Mouse (Mus musculus): ENCODE results near the gene Bfsp2.

Gene Bfsp2

DNA sequence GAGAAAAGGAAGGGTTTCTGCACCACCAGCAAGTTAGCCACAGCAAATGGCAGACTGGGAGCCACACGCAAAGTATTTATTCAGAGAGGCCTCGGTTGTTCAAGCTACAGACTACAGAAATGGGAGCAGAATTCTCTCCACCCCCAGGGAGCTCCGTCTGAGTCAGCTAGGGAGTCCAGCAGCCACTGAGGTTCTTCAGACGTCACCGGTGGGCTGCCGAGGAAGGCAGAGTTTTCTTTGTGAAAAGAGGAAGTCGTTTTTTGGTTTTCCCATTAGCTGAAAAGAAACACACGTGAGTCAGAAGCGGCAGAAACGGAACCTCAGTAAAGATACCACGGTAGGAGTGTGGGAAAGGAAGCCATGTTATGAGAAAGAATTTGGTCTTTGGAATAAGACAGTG, 55.4 kb downstream of the Bfsp2 start:
- no peak for DNase-seq

DNA sequence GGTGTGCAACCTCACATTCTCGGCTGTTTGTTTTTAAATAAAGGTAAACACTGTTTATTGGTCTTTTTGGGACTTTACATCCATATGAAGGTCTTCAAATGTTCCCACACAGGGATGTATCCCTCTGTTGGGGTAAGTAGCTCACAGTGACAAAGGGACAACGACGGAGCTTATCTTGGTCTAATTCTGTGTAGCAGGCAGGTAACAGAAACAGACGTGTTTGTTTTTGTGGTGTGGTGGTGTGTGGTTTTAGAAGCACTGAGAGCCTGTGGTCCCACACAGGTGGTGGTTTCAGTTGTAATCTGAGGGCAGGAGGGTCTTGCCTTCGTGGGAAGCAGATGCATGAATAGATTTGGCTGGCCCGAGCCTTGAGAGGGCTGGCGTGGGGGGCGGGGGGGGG, 56.3 kb downstream of the Bfsp2 start:
- no peak for DNase-seq

DNA sequence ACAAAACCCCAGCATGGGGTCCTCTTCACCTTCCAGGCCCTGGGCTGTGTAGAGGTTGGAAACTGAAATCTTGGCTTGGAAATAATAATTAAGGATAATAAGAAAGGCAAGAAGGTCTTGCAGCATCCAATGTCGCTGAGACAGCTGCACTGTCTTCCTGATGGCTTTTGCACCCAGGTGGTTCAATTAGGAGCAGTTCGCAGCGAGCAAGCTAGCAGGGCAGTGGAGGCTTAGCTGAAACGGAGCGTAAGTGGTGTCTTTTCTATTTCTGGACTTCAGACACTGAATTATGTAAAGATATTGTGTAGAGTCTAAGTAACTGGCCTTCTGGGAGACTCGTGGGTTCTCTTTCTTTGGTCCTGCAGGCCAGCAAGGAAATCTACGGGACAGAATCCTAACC, 56.8 kb downstream of the Bfsp2 start:
- no peak for DNase-seq

DNA sequence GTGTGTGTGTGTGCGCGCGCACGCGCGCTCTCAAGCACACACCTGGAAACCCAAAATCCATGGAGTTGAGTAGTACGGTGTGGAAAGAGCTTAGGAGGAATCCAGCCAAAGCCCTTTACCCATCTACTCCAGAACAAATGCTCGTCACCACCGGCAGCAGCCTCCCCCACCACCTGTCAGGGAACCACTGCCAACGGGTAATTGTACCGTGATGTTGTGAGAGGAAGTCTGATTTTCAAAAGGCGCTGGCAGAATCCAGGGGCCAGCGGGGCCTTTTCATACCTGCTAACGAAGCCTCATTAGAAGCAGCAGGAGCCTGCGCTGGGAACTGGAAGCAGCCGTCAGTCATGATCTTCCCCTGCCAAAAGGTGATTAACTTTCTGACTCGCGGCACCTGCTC, 57.4 kb downstream of the Bfsp2 start:
- no peak for DNase-seq

DNA sequence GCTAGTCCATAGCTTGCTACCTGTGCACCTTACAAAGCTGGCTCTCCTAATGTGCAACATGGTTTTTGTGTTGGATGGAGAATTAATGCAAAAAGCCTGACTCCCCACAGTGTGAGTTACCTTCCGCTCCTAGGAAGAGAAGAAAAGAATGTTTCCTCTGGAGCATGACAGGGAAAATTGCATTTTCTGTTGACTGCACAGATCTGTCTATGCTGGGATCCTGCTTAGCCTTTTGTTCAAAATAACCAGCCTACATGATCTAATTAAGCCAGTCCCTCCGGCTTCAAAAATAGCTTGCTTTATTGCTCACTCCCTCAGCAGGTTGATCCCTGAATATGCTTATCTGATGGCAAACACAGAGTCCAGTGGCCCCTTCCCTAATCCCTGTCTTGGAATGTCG, 59.4 kb downstream of the Bfsp2 start:
- peak; percentile 50 for DNase-seq

DNA sequence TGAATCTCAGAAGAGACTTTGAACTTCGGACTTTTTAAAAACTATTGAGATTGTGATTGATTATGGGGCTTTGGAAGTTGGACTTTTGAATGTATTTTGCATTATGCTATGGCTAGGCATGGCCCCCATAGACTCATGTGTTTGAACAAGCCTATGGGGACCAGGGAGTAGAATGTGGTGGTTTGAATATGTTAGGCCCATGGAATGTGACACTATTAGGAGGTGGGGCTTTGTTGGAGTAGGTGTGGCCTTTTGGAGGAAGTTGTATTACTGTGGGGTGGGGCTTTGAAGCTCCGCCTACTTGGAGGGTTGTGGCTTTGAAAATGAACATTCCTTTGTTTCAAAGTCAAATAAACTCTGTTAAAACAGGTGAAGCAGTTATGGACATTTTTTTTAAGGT, 61.4 kb downstream of the Bfsp2 start:
- peak; percentile 49 for DNase-seq

DNA sequence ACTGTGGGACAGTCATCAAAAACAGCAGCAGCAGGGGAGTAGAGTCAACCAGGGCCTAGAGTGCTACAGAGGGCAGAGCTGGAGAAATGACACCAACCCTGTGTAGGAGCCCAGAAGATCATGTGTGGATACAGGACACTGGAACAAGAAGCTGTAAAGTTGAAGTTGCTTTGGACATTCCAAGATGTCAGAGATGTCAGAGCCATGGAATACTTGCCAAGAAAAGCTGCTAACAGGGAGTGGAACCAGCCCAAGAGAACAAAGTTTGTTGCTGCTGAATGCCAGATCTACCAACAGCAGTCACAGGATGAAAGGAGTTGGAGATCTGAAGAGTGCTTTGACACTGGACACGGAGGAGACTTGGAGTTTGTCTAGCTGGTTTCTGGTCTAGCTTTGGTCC, 62.0 kb downstream of the Bfsp2 start:
- peak; percentile 81 for DNase-seq

DNA sequence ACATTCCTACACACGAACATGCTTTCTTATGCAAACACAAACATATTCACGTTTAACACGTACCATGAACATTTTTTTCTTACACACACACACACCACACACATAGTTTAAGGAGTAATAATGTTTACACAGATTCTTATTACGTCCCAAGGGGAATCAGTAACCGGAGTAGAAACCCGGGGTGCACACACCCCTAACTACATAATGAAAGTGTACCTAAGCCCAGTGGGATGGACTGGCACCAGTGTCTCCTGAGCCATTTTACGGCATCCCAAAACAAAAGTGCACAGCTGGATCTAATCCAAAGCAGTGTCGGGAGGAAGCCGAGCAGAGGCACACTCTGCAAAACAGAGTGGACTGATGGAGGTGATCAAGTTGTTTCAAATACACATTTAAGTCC, 66.8 kb downstream of the Bfsp2 start:
- peak; percentile 22 for DNase-seq

DNA sequence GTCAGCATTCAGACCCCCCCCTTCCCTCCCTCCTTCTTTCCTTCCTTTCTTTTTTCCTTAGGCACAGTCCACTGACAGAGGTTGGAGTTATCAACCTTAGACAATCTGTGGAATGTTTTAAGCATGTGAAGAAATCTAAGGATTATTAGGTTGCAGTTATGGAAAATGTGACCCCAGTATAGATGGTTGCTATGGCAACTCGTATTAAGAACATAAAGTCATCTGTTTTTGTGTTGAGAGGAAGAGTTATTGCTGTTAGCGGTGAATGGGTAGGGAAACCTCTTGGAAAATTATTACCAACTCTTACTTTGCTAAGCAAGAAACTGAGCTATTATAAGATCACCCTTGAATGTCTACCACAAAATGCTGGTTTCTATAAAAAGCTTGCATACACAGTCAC, 71.1 kb downstream of the Bfsp2 start:
- no peak for DNase-seq

DNA sequence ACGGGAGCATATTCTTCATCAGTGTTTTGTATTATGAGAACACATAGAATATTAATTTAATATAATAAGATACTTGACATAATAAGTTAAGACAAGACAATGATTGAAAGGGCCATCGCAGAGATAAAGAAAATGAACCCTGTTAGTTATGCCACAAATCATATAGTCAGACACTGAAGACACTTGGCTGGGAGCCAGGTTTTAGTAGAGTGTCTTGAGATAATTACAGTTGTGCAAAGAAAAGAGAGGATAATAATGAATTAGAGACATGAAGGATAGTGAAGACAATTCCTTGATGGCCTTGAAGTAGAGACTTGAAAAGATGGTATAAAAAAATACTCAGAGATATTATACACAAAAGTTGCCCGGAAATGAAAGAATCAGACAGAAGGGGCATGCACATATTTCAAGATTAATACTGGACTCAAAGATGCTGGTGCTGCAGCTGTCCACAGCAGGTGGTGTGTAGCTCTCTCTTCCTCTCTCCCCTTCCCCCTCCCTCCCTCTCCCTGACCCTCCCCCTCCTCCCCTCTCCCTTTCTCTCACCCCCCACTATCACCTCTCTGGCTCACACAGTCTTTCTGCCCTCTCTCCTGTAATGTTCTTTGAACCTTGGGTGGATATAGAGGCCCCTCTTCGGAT, 72.0 kb downstream of the Bfsp2 start:
- DNase-seq: no peak

DNA sequence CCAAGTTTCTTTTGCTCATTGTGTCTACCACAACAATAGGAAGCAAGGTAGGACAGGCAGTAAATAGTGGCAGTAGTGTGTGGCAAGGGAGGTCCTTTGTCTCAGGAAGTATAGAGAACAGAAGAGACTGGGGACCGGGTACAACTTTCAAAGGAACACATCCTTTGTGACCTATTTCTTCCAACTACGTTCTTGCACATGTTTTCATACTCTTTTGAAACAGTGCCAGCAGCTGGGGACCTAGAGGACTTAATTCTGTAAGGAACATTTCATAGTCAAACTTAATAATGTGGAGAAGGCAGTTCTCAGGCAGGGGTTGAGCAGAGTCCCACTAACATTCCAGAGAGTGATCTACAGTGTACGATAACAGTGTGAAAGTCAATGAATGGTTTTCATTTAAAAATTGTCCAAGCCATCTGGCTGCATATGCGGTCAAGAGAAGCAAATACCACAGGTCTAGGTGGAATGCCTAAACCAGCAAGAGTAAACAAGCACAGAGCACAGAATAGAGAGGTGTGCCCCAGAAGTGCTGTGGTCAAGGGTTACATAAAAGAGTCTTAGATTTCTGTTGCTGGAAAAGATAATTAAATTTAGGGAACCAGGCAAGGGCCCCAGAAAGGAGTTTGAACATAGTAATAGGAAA, 76.8 kb downstream of the Bfsp2 start:
- peak; percentile 48 for DNase-seq

DNA sequence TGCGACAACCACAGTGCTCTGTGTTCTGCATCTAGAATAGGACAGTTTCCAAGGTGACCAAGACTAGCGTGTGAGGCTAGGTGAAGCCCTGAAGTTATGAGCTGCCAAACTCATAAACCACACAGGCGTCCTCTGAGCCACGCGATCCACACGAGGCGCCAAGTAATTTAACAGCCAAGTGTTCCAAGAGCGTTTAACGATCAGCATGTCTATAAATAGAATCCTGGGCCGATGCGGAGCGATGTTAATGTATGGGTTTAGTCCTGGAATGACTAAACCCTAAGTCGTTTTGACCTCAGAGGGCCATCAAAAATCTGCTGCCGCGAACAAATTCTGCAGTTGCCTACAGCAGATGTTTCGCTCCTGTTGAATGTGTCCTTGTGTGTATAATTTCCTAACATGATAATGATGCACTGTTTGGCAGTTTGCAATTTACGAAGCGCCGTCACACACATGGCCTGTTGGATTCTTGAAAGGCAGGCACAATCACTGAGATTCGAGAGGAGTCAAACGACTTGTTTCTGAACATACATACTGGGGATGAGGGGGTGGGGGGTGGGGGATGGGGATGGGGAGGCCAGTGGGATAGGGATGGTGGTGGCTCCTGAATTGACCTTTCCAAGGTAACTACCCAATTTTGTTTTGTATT, 81.6 kb downstream of the Bfsp2 start:
- DNase-seq: peak; percentile 94

DNA sequence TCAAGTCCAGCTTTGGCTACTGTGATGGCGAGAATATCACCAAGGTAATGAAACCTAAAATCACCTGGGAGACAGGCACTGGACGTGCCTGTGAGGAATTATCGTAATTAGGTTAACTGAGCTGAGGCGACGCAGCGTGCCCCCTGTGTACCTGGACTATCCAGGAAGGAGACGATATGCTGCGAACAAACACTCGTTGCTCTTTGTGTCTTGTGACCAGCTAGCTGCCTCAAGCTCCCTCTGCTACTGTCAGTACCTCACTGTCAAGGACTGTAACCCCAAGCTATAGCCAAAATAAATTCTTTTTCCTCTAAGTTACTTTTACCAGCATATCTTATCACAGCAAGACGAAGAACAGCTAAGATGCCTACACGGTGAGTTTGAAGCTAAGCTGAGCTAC, 87.0 kb downstream of the Bfsp2 start:
- peak; percentile 64 for DNase-seq

DNA sequence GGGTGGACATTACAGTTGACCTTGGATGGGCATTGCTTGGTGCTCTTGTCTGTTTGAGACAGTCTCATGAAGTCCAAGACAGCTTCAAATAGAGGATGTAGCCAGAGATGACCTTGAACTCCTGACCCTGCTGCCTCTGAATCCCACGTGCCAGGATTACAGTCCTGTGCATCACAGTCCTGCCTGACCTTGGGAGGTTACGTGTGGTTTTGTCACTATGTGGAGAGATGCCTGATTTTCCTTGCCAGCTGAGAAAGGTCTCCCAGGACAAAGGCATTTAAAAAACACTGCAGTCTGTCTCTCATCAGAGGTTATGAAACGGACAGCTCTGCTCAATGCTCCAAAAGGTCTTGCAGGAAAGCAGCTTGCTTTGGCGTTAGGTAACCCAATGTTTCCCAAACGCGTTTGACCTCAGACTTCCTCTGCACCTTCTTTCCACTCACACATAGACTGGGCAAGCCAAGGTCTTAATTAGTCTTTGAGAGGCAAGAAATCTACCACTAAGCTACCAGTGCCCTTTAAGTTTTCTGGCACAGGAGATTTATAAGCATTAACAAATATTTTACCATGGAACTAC, 88.3 kb downstream of the Bfsp2 start:
- DNase-seq: peak; percentile 48

DNA sequence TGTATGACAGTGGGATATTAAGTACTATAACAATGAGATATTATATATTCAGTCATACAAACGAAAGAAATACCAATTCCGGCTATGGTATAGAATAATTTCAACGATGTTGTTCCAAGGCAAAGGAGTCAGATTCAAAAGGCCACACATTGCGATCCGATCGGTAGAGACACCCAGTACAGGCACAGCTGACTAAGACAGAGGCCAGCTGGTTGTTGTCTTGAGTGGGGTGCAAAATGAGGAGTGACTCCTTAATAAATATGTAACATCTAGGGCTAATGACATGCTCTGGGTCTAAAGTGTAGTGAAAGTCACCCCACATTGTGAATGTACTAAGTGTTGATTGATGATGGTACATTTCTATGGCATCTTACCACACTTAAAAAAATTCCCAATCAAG, 91.0 kb downstream of the Bfsp2 start:
- DNase-seq: peak; percentile 14

DNA sequence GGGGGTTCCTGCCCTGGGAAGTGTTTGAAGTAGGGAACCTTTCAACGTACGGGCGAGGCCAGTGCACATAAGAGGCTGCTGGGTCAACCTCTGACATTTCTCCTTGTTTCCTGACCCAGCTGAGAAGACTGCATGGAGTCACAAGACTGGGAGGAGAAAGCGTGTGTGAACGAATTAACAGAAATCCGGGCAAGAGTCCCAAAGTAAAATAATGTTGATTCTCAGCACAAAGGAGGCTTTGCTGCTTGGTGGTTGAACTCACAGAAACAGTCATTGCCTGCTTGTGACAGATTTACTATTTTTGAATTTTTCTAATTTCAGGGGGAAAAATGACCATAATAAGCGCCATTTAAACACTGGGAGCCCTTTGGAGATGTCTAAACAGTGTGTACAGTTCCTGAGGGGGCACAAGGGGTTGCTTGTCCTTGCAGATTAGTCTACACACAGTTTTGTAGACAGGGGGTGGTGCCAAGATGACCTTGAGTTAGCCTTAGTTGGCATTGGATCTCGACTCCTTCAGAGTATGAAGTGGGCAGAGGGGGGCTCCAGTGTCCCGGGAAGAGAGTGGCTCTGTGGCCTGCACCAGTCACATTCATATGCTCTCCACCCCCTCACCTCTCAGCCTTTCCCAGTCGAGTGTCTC, 93.1 kb downstream of the Bfsp2 start:
- DNase-seq: peak; percentile 39

DNA sequence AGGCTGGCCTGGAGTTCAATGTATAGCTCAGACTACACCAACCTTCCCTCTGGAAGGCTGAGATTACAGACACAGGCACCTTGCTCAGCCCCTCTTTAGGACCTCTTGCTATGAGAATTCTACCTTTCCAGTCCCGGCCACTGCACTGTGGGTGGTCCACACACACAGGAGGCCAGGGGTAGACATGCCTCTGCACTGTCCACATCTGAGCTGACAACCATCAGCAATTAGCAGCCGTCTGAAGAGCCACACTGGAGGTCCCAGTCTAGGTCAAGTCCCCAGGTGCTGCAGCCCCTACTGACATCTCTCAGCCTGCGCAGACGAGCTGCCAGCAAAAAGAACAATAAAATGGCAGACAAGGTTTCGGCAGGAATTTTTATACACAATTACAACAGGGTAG, 93.6 kb downstream of the Bfsp2 start:
- DNase-seq: peak; percentile 25

DNA sequence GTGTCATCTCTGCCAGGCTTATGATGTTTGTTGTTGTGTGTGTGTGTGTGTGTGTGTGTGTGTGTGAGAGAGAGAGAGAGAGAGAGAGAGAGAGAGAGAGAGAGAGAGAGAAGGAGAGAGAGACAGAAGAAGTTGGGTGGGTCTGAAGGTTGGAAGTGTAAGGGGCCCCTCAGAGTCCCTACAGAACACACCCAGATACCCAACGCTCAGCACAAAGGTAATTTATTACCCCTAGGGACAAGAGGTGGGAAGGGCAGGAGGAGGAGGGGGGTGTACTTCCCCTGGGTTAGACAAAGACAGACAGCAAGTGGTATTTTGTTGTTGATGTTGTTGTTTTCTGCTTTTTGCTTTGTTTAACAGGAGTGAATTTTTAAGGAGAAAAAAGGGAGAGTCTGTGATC, 94.6 kb downstream of the Bfsp2 start:
- peak; percentile 40 for DNase-seq

DNA sequence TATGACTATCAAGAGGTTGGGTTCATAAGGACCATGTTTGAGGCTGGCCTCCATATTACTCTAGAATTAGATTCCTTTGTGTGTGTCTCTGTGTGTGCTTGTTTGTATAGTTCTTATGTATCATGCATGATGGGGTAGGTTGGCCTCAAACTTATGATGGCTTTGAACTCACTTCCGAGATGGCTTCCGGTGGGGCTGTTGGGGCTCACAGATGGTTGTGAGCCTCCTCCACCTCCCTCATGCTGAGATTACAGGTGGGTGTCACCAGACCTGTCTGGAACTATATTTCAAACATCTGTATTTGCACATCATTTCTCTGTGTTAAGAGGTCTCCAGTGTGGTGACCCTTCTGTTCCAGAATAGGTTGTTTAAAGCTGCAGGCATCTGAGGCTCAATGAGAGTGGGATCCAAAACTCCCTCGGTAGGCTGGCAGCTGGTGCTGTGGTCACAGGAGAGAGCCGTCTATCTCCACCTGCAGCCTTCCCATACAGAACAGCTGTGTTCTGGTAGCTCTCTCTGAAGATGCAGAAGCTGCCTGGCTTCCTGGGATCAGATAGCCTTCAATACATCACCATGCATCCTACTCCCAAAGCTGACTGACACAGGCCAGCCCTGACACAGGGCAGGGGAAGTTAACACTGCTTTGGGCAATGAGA, 96.0 kb downstream of the Bfsp2 start:
- peak; percentile 72 for DNase-seq

DNA sequence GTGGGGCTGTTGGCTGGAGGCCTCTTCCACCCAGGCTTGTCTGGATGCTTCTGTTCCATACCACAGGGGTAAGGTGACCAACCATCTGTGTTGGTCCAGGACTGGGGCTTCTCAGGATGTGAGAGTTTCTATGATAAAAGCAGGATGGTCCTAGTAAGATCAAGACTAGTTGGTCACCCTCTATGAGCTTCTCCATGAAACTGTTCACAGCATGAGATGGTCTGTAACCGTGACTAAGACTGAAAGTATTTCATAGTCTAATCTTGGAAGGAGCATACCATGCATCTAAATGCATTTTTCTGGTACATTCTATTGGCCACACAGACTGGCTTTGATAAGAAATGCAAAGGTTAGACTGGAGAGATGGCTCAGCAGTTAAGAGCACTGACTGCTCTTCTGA, 96.6 kb downstream of the Bfsp2 start:
- DNase-seq: peak; percentile 21

DNA sequence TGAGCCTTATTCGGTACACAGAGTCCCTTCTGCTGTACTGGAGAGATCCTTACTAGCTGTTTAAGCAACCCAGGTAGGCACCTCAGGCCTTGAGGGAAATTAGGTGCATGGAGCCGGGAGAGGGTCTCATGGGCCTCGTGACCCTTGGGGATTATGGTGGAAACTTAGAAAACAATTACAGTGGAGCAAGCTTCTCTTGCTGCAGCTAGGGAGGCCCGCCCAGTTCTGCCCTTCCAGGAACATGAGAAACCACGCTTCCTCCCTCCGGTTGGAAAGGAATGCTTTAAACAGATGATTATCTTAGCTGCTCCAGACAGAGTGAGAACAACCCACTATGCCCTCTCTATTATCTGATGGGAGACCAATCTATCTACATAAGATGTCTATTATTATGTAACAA, 97.2 kb downstream of the Bfsp2 start:
- peak; percentile 74 for DNase-seq

DNA sequence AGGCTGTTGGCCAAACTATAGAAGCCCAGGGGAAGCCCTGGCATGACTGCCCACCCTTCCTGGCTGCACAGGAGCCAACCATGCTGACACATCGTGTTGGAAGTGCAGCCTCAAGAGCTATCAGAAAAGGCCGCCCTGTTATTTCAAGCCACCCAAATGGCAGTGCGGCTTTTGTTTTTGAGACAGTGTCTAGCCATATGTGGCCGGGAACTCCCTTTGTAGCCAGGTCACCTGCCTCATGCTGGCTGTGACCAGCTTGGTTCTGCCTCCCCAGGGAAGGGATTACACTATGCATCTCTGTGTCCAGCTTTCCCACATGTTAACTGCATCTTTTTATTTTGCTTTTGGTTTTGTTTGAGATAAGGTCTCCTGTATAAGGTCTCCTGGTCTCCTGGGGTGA, 99.7 kb downstream of the Bfsp2 start:
- DNase-seq: peak; percentile 61

DNA sequence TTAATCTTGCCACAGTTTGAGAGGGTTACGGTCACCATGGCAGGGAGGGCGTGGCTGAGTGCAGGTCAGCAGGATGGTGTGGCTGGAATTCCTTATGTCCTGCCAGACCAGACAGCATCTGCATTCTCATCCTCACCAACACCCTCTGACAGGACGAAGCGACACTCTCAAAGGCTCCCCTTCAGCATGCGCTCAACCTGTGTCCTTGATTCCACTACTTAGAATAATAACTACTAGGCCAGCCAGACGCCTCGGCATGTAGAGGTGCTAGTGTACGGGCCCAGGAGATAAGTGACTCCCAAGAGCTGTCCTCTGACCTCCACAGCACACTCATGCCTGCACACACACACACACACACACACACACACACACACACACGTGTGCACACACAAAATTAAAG, 101.0 kb downstream of the Bfsp2 start:
- no peak for DNase-seq
